Comparison of ENCODE assay signal across 9 mouse cellular contexts in genomic region chr3:135731292-135732047, GRCm38 (mm10). TPM values are rescaled to one million over a fixed set of nuclear protein-coding genes. Genes with fewer than 3 reads are reported as not detected.
DNase-seq lines count a peak whose midpoint lies in the region; ATAC-seq and TF ChIP-seq lines count a peak whose summit lies in the region.
"Had no signal": no experiment of that assay in that cellular context is flagged by ENCODE, and none has a peak within 500 bp of the region (broad histone marks: within the 10 kb centered on the region; RNA-seq: fewer than 3 reads in every experiment).

No protein-coding gene starts in this region.

- no peaks in the 10 kb centered on the region for H3K9me3 ChIP-seq in forebrain, embryonic 11.5 days (ENCODE audit: control insufficient read depth, low read length)
- H3K9me3 ChIP-seq in heart, embryonic 15.5 days (replicated peaks), result no peaks in the 10 kb centered on the region
- H3K9me3 ChIP-seq in liver, embryonic 12.5 days (replicated peaks), result no peaks in the 10 kb centered on the region
- no peaks in the 10 kb centered on the region for H3K9me3 ChIP-seq in stomach, postnatal 0 days (ENCODE audit: control insufficient read depth, low read length)

- TF ChIP-seq CTCF in stomach, postnatal 0 days (IDR thresholded peaks at IDR 0.05; ENCODE audit: low read depth), result peak; percentile 100

- H3K36me3 ChIP-seq in forebrain, embryonic 11.5 days (ENCODE audit: control insufficient read depth, insufficient read depth, low read length), result no peaks in the 10 kb centered on the region
- no peaks in the 10 kb centered on the region for H3K36me3 ChIP-seq in heart, embryonic 15.5 days
- H3K36me3 ChIP-seq in liver, embryonic 12.5 days, result no peaks in the 10 kb centered on the region
- H3K36me3 ChIP-seq in stomach, postnatal 0 days (ENCODE audit: control insufficient read depth, insufficient read depth, low read length), result no peaks in the 10 kb centered on the region

- H3K4me3 ChIP-seq in forebrain, embryonic 11.5 days (ENCODE audit: low read depth, low read length), result no peak overlapping the region
- H3K4me3 ChIP-seq in heart, embryonic 15.5 days, result peak overlapping the region; percentile 25; the same call in 1 of the 2 replicates
- no peak overlapping the region for H3K4me3 ChIP-seq in liver, embryonic 12.5 days
- H3K4me3 ChIP-seq in stomach, postnatal 0 days (ENCODE audit: low read depth, low read length), result no peak overlapping the region

- H3K4me2 ChIP-seq in forebrain, embryonic 11.5 days (ENCODE audit: low read depth, low read length, severe bottlenecking), result no peak overlapping the region
- H3K4me2 ChIP-seq in heart, embryonic 15.5 days, result peak overlapping the region; percentile 52
- peak overlapping the region; percentile 43; the same call in 1 of the 2 replicates for H3K4me2 ChIP-seq in liver, embryonic 12.5 days
- H3K4me2 ChIP-seq in stomach, postnatal 0 days (replicated peaks; ENCODE audit: low read depth), result no peak overlapping the region

- WGBS in forebrain, embryonic 11.5 days, result 42% methylated on average over 17 of the region's 17 CpGs
- WGBS in heart, embryonic 15.5 days, result 8% methylated on average over 17 of the region's 17 CpGs
- WGBS in liver, embryonic 12.5 days (ENCODE audit: insufficient replicate concordance), result 23% methylated on average over 17 of the region's 17 CpGs
- 19% methylated on average over 17 of the region's 17 CpGs for WGBS in stomach, postnatal 0 days

- H3K4me1 ChIP-seq in forebrain, embryonic 11.5 days (replicated peaks; ENCODE audit: control insufficient read depth, insufficient read depth, low read length), result no peaks in the 10 kb centered on the region
- peaks cover 8% of the 10 kb centered on the region for H3K4me1 ChIP-seq in heart, embryonic 15.5 days (replicated peaks)
- H3K4me1 ChIP-seq in liver, embryonic 12.5 days, result peaks cover 17% of the 10 kb centered on the region
- no peaks in the 10 kb centered on the region for H3K4me1 ChIP-seq in stomach, postnatal 0 days (replicated peaks; ENCODE audit: control insufficient read depth, insufficient read depth)

- H3K27ac ChIP-seq in forebrain, embryonic 11.5 days (ENCODE audit: low read depth, low read length), result no peak overlapping the region
- no peak overlapping the region for H3K27ac ChIP-seq in heart, embryonic 15.5 days
- H3K27ac ChIP-seq in liver, embryonic 12.5 days, result no peak overlapping the region
- H3K27ac ChIP-seq in stomach, postnatal 0 days (replicated peaks), result no peak overlapping the region
- H3K27ac ChIP-seq: macrophage had no signal

- DNase-seq in CD8-positive naive resting alpha-beta T cell, adult 2 months (ENCODE audit: low read depth in 2 of 2, low spot score in 2 of 2), result peak; percentile 87 to 93
- peak; percentile 99 for DNase-seq in c-Kit-positive CD71-negative TER-119-negative erythroid progenitor cells, embryonic 14.5 days (ENCODE audit: low read depth)
- DNase-seq in forebrain, embryonic 11.5 days (ENCODE audit: low spot score), result peak; percentile 89
- peak; percentile 96 for DNase-seq in kidney, postnatal 14 days
- peak; percentile 89 for DNase-seq in neural tube, embryonic 10.5 days (ENCODE audit: extremely low spot score, low spot score)
- DNase-seq in stomach, postnatal 0 days (ENCODE audit: low spot score), result peak; percentile 92

- no peaks in the 10 kb centered on the region for H3K27me3 ChIP-seq in forebrain, embryonic 11.5 days (ENCODE audit: control insufficient read depth, insufficient read depth, low read length)
- no peaks in the 10 kb centered on the region for H3K27me3 ChIP-seq in heart, embryonic 15.5 days
- no peaks in the 10 kb centered on the region for H3K27me3 ChIP-seq in liver, embryonic 12.5 days (replicated peaks)
- H3K27me3 ChIP-seq in stomach, postnatal 0 days (ENCODE audit: control insufficient read depth, insufficient read depth, low read length), result no peaks in the 10 kb centered on the region

- TF ChIP-seq EP300 in stomach, postnatal 0 days (optimal IDR thresholded peaks at IDR 0.05), result no peak

- peak; percentile 75 for ATAC-seq in forebrain, embryonic 11.5 days (replicated peaks; ENCODE audit: low FRiP score)
- ATAC-seq in heart, embryonic 15.5 days (replicated peaks; ENCODE audit: insufficient number of reproducible peaks, insufficient read depth, low FRiP score, low read depth), result peak; percentile 40; the same call in 1 of the 2 replicates
- ATAC-seq in liver, embryonic 12.5 days, result peak; percentile 78
- peak; percentile 69 for ATAC-seq in stomach, postnatal 0 days (ENCODE audit: low FRiP score, low TSS enrichment)

- H3K9ac ChIP-seq in forebrain, embryonic 11.5 days (ENCODE audit: low read length), result no peak overlapping the region
- H3K9ac ChIP-seq in heart, embryonic 15.5 days, result no peak overlapping the region
- no peak overlapping the region for H3K9ac ChIP-seq in liver, embryonic 12.5 days
- H3K9ac ChIP-seq in stomach, postnatal 0 days (ENCODE audit: low read length), result no peak overlapping the region

RNA-seq across cellular contexts. Expression of gene Nfkb1, which starts 40.1 kb away (rescaled TPM):
- 14.5 and 14.6 TPM in 2 replicates for polyA plus RNA-seq in forebrain, embryonic 11.5 days (2014; fragmentation: Nextera tagmentation; extraction: Ambion mirVana)
- polyA plus RNA-seq in heart, embryonic 15.5 days (2015; fragmentation: Nextera tagmentation; extraction: Ambion mirVana), result 17.1 and 28.4 TPM in 2 replicates
- 18.0 and 18.4 TPM in 2 replicates for polyA plus RNA-seq in liver, embryonic 12.5 days (2016; fragmentation: Nextera tagmentation; extraction: Ambion mirVana)
- 13.7 and 16.7 TPM in 2 replicates for polyA plus RNA-seq in stomach, postnatal 0 days (2015; fragmentation: Nextera tagmentation; extraction: Ambion mirVana)

Comparison
In these comparisons a context has a peak if more than half of its experiments do, and no peak if none do; other contexts are left out.
1. H3K4me2 ChIP-seq: peak in heart, embryonic 15.5 days (single experiment) and liver, embryonic 12.5 days (single experiment); none in forebrain, embryonic 11.5 days (single experiment) and stomach, postnatal 0 days (single experiment).
2. Peak in every context shown above with its lines, with median percentiles within 50 percentile points of each other: DNase-seq and ATAC-seq.